Mouse (Mus musculus) liver, postnatal 0 days (tissue): ENCODE measurements around the gene Lnx2.

Source experiments
- CTCF ChIP-seq: sonication (generic); IDR thresholded peaks from 2 replicates; pipeline ENCODE4 v1.5.1; 2016; ENCODE audit warnings: antibody characterized with exemption, low read depth
- EP300 ChIP-seq: IDR thresholded peaks from 2 replicates; pipeline ENCODE4 v1.6.1; 2016; ENCODE audit warnings: antibody characterized with exemption, low read depth, mild to moderate bottlenecking

GRCm38 (mm10) chr5:147089836-147090235, 13.4 kb upstream of the Lnx2 start:
- TF ChIP-seq CTCF (no peak), EP300 (no peak)
